Mouse (Mus musculus): ENCODE measurements at regions not wholly inside any gene's neighbourhood (a gene's known extent, or its start where the extent isn't known, plus 50 kb on each side); places are given as distances from the start of the nearest gene placed in this dataset.

- DNase-seq (ENCODE audit: low spot score) (no peak), ATAC-seq (no peak)
- no peak overlapping the region for H3K4me3 ChIP-seq (ENCODE audit: low read length)
- no peak overlapping the region for H3K27ac ChIP-seq
- no peak overlapping the region for H3K9ac ChIP-seq (replicated peaks; ENCODE audit: low read length)
- no peak for TF ChIP-seq CTCF (IDR thresholded peaks at IDR 0.05; ENCODE audit: low read depth)
- no peaks in the 10 kb centered on the region for H3K9me3 ChIP-seq (ENCODE audit: low read length)
- 82% methylated on average over 7 of the region's 7 CpGs for WGBS
- no peaks in the 10 kb centered on the region for H3K4me1 ChIP-seq (ENCODE audit: insufficient read depth, low read length)
- no peak overlapping the region for H3K4me2 ChIP-seq (ENCODE audit: low read depth, low read length)
- no peaks in the 10 kb centered on the region for H3K27me3 ChIP-seq (ENCODE audit: insufficient read depth, low read length)
- H3K36me3 ChIP-seq (ENCODE audit: insufficient read depth, low read length), result no peaks in the 10 kb centered on the region
These were observed 66.9 kb upstream of the Pdha2 start for GRCm38 (mm10) chr3:141279041-141279554.

GRCm38 (mm10) chr3:141293802-141294201, 81.6 kb upstream of the Pdha2 start:
- H3K4me3 ChIP-seq (ENCODE audit: low read length), result no peak overlapping the region
- H3K27me3 ChIP-seq (ENCODE audit: insufficient read depth, low read length), result no peaks in the 10 kb centered on the region
- ATAC-seq (no peak), DNase-seq (ENCODE audit: low spot score) (no peak)
- H3K4me1 ChIP-seq (ENCODE audit: insufficient read depth, low read length), result no peaks in the 10 kb centered on the region
- no peak for TF ChIP-seq CTCF (IDR thresholded peaks at IDR 0.05; ENCODE audit: low read depth)
- no peaks in the 10 kb centered on the region for H3K9me3 ChIP-seq (ENCODE audit: low read length)
- H3K36me3 ChIP-seq (ENCODE audit: insufficient read depth, low read length), result no peaks in the 10 kb centered on the region
- no peak overlapping the region for H3K4me2 ChIP-seq (ENCODE audit: low read depth, low read length)
- H3K27ac ChIP-seq, result no peak overlapping the region
- WGBS, result 82% methylated on average over 2 of the region's 2 CpGs
- H3K9ac ChIP-seq (replicated peaks; ENCODE audit: low read length), result no peak overlapping the region

- H3K4me1 ChIP-seq (ENCODE audit: insufficient read depth, low read length), result no peaks in the 10 kb centered on the region
- ATAC-seq (no peak), DNase-seq (ENCODE audit: low spot score) (no peak)
- H3K9ac ChIP-seq (replicated peaks; ENCODE audit: low read length), result no peak overlapping the region
- H3K27me3 ChIP-seq (ENCODE audit: insufficient read depth, low read length), result no peaks in the 10 kb centered on the region
- no peaks in the 10 kb centered on the region for H3K9me3 ChIP-seq (ENCODE audit: low read length)
- no peak overlapping the region for H3K4me3 ChIP-seq (ENCODE audit: low read length)
- H3K4me2 ChIP-seq (ENCODE audit: low read depth, low read length), result no peak overlapping the region
- H3K36me3 ChIP-seq (ENCODE audit: insufficient read depth, low read length), result no peaks in the 10 kb centered on the region
- no peak overlapping the region for H3K27ac ChIP-seq
- no peak for TF ChIP-seq CTCF (IDR thresholded peaks at IDR 0.05; ENCODE audit: low read depth)
These were observed 84.7 kb upstream of the Pdha2 start for GRCm38 (mm10) chr3:141296897-141297296.

DNA sequence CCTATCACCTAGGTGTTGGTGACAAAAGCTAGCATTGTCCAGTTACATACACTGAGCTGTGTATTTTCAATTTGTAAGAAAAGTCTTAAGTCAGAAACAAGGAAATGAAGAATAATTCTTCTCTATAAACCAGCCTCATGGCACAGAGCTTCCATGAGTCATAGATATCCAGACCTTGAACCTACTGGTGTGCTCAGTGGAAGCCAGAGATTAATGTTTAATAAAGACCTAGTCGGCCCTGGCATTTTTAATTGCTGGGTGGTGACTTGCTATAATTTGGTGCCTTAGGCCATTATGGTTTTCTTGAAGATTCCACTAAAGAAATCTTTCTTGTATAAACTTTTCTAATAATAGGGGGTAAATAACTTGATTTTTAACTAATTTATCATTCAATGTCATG, 87.6 kb upstream of the Pdha2 start:
- H3K4me3 ChIP-seq (ENCODE audit: low read length), result no peak overlapping the region
- 81% methylated on average over 1 of the region's 1 CpGs for WGBS
- TF ChIP-seq CTCF (IDR thresholded peaks at IDR 0.05; ENCODE audit: low read depth), result no peak
- DNase-seq (ENCODE audit: low spot score) (no peak), ATAC-seq (no peak)
- H3K9me3 ChIP-seq (ENCODE audit: low read length), result no peaks in the 10 kb centered on the region
- H3K9ac ChIP-seq (replicated peaks; ENCODE audit: low read length), result no peak overlapping the region
- H3K4me2 ChIP-seq (ENCODE audit: low read depth, low read length), result no peak overlapping the region
- H3K4me1 ChIP-seq (ENCODE audit: insufficient read depth, low read length), result no peaks in the 10 kb centered on the region
- no peaks in the 10 kb centered on the region for H3K27me3 ChIP-seq (ENCODE audit: insufficient read depth, low read length)
- H3K27ac ChIP-seq, result no peak overlapping the region
- H3K36me3 ChIP-seq (ENCODE audit: insufficient read depth, low read length), result no peaks in the 10 kb centered on the region

- no peak overlapping the region for H3K4me2 ChIP-seq (ENCODE audit: low read depth, low read length)
- H3K4me1 ChIP-seq (ENCODE audit: insufficient read depth, low read length), result no peaks in the 10 kb centered on the region
- DNase-seq (ENCODE audit: low spot score), result no peak
- no peak for TF ChIP-seq CTCF (IDR thresholded peaks at IDR 0.05; ENCODE audit: low read depth)
- no peaks in the 10 kb centered on the region for H3K27me3 ChIP-seq (ENCODE audit: insufficient read depth, low read length)
- no peaks in the 10 kb centered on the region for H3K36me3 ChIP-seq (ENCODE audit: insufficient read depth, low read length)
- no peak overlapping the region for H3K27ac ChIP-seq
- H3K9me3 ChIP-seq (ENCODE audit: low read length), result no peaks in the 10 kb centered on the region
- H3K9ac ChIP-seq (replicated peaks; ENCODE audit: low read length), result no peak overlapping the region
- ATAC-seq, result no peak
- H3K4me3 ChIP-seq (ENCODE audit: low read length), result no peak overlapping the region
These were observed 121.5 kb upstream of the Pdha2 start for GRCm38 (mm10) chr3:141333517-141334113.

GRCm38 (mm10) chr3:141338224-141338982, 126.2 kb upstream of the Pdha2 start:
- no peak overlapping the region for H3K4me3 ChIP-seq (ENCODE audit: low read length)
- H3K9me3 ChIP-seq (ENCODE audit: low read length), result no peaks in the 10 kb centered on the region
- no peak for ATAC-seq
- DNase-seq (ENCODE audit: low spot score), result peak; percentile 35
- no peaks in the 10 kb centered on the region for H3K4me1 ChIP-seq (ENCODE audit: insufficient read depth, low read length)
- no peak overlapping the region for H3K9ac ChIP-seq (replicated peaks; ENCODE audit: low read length)
- no peak overlapping the region for H3K27ac ChIP-seq
- 46% methylated on average over 9 of the region's 9 CpGs for WGBS
- no peaks in the 10 kb centered on the region for H3K27me3 ChIP-seq (ENCODE audit: insufficient read depth, low read length)
- H3K4me2 ChIP-seq (ENCODE audit: low read depth, low read length), result peak overlapping the region; percentile 23; the same call in 1 of the 2 replicates
- TF ChIP-seq CTCF (IDR thresholded peaks at IDR 0.05; ENCODE audit: low read depth), result no peak
- H3K36me3 ChIP-seq (ENCODE audit: insufficient read depth, low read length), result no peaks in the 10 kb centered on the region

DNA sequence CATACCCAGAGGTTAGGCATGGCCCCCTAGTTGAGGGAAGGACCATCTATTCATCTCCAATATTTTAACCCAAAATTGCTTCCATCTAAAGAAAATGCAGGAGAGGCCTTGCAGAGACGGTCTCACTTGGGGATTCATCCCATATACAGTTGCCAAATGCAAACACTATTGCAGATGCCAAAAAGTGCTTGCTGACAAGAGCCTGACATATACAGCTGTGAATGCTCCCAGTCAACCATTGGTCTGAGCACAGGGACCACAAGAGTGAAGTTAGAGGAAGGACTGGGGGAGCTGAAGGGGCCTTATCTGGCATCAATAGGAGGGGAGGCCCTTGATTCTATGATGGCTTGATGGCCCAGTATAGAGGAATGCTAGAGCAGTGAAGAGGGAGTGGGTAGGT, 111.1 kb upstream of the Unc5c start:
- ATAC-seq (no peak), DNase-seq (ENCODE audit: low spot score) (no peak)
- H3K36me3 ChIP-seq (ENCODE audit: insufficient read depth, low read length), result no peaks in the 10 kb centered on the region
- TF ChIP-seq CTCF (IDR thresholded peaks at IDR 0.05; ENCODE audit: low read depth), result no peak
- H3K9ac ChIP-seq (replicated peaks; ENCODE audit: low read length), result no peak overlapping the region
- H3K27me3 ChIP-seq (ENCODE audit: insufficient read depth, low read length), result no peaks in the 10 kb centered on the region
- H3K27ac ChIP-seq, result no peak overlapping the region
- WGBS, result 93% methylated on average over 1 of the region's 1 CpGs
- H3K4me2 ChIP-seq (ENCODE audit: low read depth, low read length), result no peak overlapping the region
- H3K4me3 ChIP-seq (ENCODE audit: low read length), result no peak overlapping the region
- no peaks in the 10 kb centered on the region for H3K9me3 ChIP-seq (ENCODE audit: low read length)
- no peaks in the 10 kb centered on the region for H3K4me1 ChIP-seq (ENCODE audit: insufficient read depth, low read length)

Data from hindbrain, postnatal 0 days (tissue).